Comparison of ENCODE assay signal across 8 mouse cellular contexts in genomic region chr15:11903196-11904042, GRCm38 (mm10). TPM values are rescaled to one million over a fixed set of nuclear protein-coding genes. Genes with fewer than 3 reads are reported as not detected.
DNase-seq lines count a peak whose midpoint lies in the region; ATAC-seq lines count a peak whose summit lies in the region.

No protein-coding gene starts in this region.

- ATAC-seq in embryonic facial prominence, embryonic 15.5 days (ENCODE audit: insufficient number of reproducible peaks, low FRiP score, low TSS enrichment, low read depth), result no peak; the same call in 1 of the 2 replicates
- ATAC-seq in hindbrain, embryonic 15.5 days (ENCODE audit: low FRiP score, low read depth), result 0 out of 2 replicates have a peak, but pooled peaks have one; percentile 16
- ATAC-seq in liver, embryonic 11.5 days (replicated peaks; ENCODE audit: low FRiP score), result no peak; the same call in 1 of the 2 replicates
- 0 out of 2 replicates have a peak, but pooled peaks have one; percentile 13 for ATAC-seq in neural tube, embryonic 11.5 days (ENCODE audit: insufficient read depth, low FRiP score, low TSS enrichment)

- WGBS in embryonic facial prominence, embryonic 15.5 days, result 5% methylated on average over 34 of the region's 34 CpGs
- 3% methylated on average over 34 of the region's 34 CpGs for WGBS in hindbrain, embryonic 15.5 days
- 4% methylated on average over 34 of the region's 34 CpGs for WGBS in liver, embryonic 11.5 days
- WGBS in neural tube, embryonic 11.5 days, result under 1% methylated on average over 34 of the region's 34 CpGs

- peak; percentile 68 for DNase-seq in adrenal gland, postnatal 10 days
- peak; percentile 36 for DNase-seq in liver, embryonic 11.5 days (ENCODE audit: low spot score)
- DNase-seq in neural tube, embryonic 11.5 days (ENCODE audit: low spot score), result peak; percentile 44
- DNase-seq in layer of hippocampus, postnatal 14 days (ENCODE audit: low spot score in 2 of 2), result no peak
- DNase-seq in cerebellum, postnatal 36 days, result no peak
- no peak for DNase-seq in urinary bladder, postnatal 4 days (ENCODE audit: low spot score in 2 of 2)

- H3K27me3 ChIP-seq in embryonic facial prominence, embryonic 15.5 days, result peaks cover 34% of the 10 kb centered on the region
- H3K27me3 ChIP-seq in hindbrain, embryonic 15.5 days, result peaks cover 53% of the 10 kb centered on the region
- peaks cover 57% of the 10 kb centered on the region for H3K27me3 ChIP-seq in liver, embryonic 11.5 days (replicated peaks; ENCODE audit: control insufficient read depth, insufficient read depth, low read length)
- H3K27me3 ChIP-seq in neural tube, embryonic 11.5 days (ENCODE audit: control insufficient read depth, insufficient read depth, low read length), result peaks cover 44% of the 10 kb centered on the region

- H3K36me3 ChIP-seq in embryonic facial prominence, embryonic 15.5 days, result no peaks in the 10 kb centered on the region
- no peaks in the 10 kb centered on the region for H3K36me3 ChIP-seq in hindbrain, embryonic 15.5 days
- no peaks in the 10 kb centered on the region for H3K36me3 ChIP-seq in liver, embryonic 11.5 days (ENCODE audit: control insufficient read depth, insufficient read depth, low read length)
- H3K36me3 ChIP-seq in neural tube, embryonic 11.5 days (ENCODE audit: control insufficient read depth, insufficient read depth, low read length), result no peaks in the 10 kb centered on the region

- H3K27ac ChIP-seq in embryonic facial prominence, embryonic 15.5 days (replicated peaks), result no peak overlapping the region
- no peak overlapping the region for H3K27ac ChIP-seq in hindbrain, embryonic 15.5 days (replicated peaks)
- H3K27ac ChIP-seq in liver, embryonic 11.5 days (ENCODE audit: low read depth, low read length), result peak overlapping the region; percentile 60
- no peak overlapping the region for H3K27ac ChIP-seq in neural tube, embryonic 11.5 days (ENCODE audit: low read depth, low read length)

- peak overlapping the region; percentile 97 for H3K4me2 ChIP-seq in embryonic facial prominence, embryonic 15.5 days (replicated peaks)
- peak overlapping the region; percentile 97 for H3K4me2 ChIP-seq in hindbrain, embryonic 15.5 days
- peak overlapping the region; percentile 72 for H3K4me2 ChIP-seq in liver, embryonic 11.5 days
- peak overlapping the region; percentile 92 for H3K4me2 ChIP-seq in neural tube, embryonic 11.5 days (ENCODE audit: low read depth)

- H3K4me3 ChIP-seq in embryonic facial prominence, embryonic 15.5 days (replicated peaks), result peak overlapping the region; percentile 59
- H3K4me3 ChIP-seq in hindbrain, embryonic 15.5 days, result peak overlapping the region; percentile 52
- H3K4me3 ChIP-seq in liver, embryonic 11.5 days (ENCODE audit: low read depth, low read length), result peak overlapping the region; percentile 60
- peak overlapping the region; percentile 50 for H3K4me3 ChIP-seq in neural tube, embryonic 11.5 days (ENCODE audit: low read depth, low read length)

- peaks cover 42% of the 10 kb centered on the region for H3K4me1 ChIP-seq in embryonic facial prominence, embryonic 15.5 days
- peaks cover 47% of the 10 kb centered on the region for H3K4me1 ChIP-seq in hindbrain, embryonic 15.5 days (replicated peaks)
- H3K4me1 ChIP-seq in liver, embryonic 11.5 days (replicated peaks; ENCODE audit: control insufficient read depth, insufficient read depth, low read length), result no peaks in the 10 kb centered on the region
- H3K4me1 ChIP-seq in neural tube, embryonic 11.5 days (ENCODE audit: control insufficient read depth, insufficient read depth, low read length), result peaks cover 19% of the 10 kb centered on the region

- peak overlapping the region; percentile 37 for H3K9ac ChIP-seq in embryonic facial prominence, embryonic 15.5 days
- peak overlapping the region; percentile 46 for H3K9ac ChIP-seq in hindbrain, embryonic 15.5 days
- peak overlapping the region; percentile 66 for H3K9ac ChIP-seq in liver, embryonic 11.5 days (ENCODE audit: low read depth, low read length)
- H3K9ac ChIP-seq in neural tube, embryonic 11.5 days (ENCODE audit: low read length), result peak overlapping the region; percentile 20; the same call in 1 of the 2 replicates

- H3K9me3 ChIP-seq in embryonic facial prominence, embryonic 15.5 days (replicated peaks), result no peaks in the 10 kb centered on the region
- H3K9me3 ChIP-seq in hindbrain, embryonic 15.5 days, result no peaks in the 10 kb centered on the region
- no peaks in the 10 kb centered on the region for H3K9me3 ChIP-seq in liver, embryonic 11.5 days (ENCODE audit: control insufficient read depth, low read length)
- no peaks in the 10 kb centered on the region for H3K9me3 ChIP-seq in neural tube, embryonic 11.5 days (ENCODE audit: control insufficient read depth, low read length)

RNA-seq across cellular contexts. Expression of gene Npr3, which starts 3.7 kb away (rescaled TPM):
- 10 to 100 TPM; 28.4 to 36.5 TPM for total RNA-seq in adrenal gland, postnatal 10 days (2021)
- 5.3 and 5.6 TPM in 2 replicates for polyA plus RNA-seq in embryonic facial prominence, embryonic 15.5 days (2015; fragmentation: Nextera tagmentation; extraction: Ambion mirVana)
- polyA plus RNA-seq in hindbrain, embryonic 15.5 days (2015; fragmentation: Nextera tagmentation; extraction: Ambion mirVana), result 0.88 and 1.1 TPM in 2 replicates
- 6.4 and 6.6 TPM in 2 replicates for polyA plus RNA-seq in liver, embryonic 11.5 days (2014; fragmentation: Nextera tagmentation; extraction: Ambion mirVana)
- polyA plus RNA-seq in neural tube, embryonic 11.5 days (2014; fragmentation: Nextera tagmentation; extraction: Ambion mirVana), result 4.8 and 5.7 TPM in 2 replicates
- 10 to 100 TPM; 17.6 to 20.3 TPM for total RNA-seq in layer of hippocampus, postnatal 14 days (2021)

Comparison
In these comparisons a context has a peak if more than half of its experiments do, and no peak if none do; other contexts are left out.
1. DNase-seq: peak in adrenal gland, postnatal 10 days (single experiment), liver, embryonic 11.5 days (single experiment) and neural tube, embryonic 11.5 days (single experiment); none in layer of hippocampus, postnatal 14 days (0 of 2), cerebellum, postnatal 36 days (0 of 2) and urinary bladder, postnatal 4 days (0 of 2).
2. ATAC-seq: peak in hindbrain, embryonic 15.5 days (single experiment) and neural tube, embryonic 11.5 days (single experiment); none in embryonic facial prominence, embryonic 15.5 days (single experiment) and liver, embryonic 11.5 days (single experiment).
3. Peak in every context shown above with its lines, with median percentiles within 50 percentile points of each other: H3K4me2 ChIP-seq, H3K4me3 ChIP-seq and H3K9ac ChIP-seq.